Mouse (Mus musculus) liver, adult 2 months (tissue): ENCODE data around the gene Trex1. TPM values are rescaled to one million over a fixed set of nuclear protein-coding genes. Genes with fewer than 3 reads are reported as not detected.

Source experiments
- DNase-seq: peaks from one replicate; pipeline ENCODE4 v3.0.0-alpha.2; 2011; ENCODE audit warnings: low read depth, low spot score; ENCODE audit errors: extremely low read depth
- H3K27ac ChIP-seq: fragments of 200-500 bp; replicated peaks from 2 replicates; pipeline ENCODE4 v1.5.1; 2012; ENCODE audit warnings: low read depth, mild to moderate bottlenecking, control low read depth, inconsistent platforms, low read length; ENCODE audit not compliant: insufficient read depth
- H3K27me3 ChIP-seq: fragments of 200-500 bp; 2 replicates; pipeline ENCODE4 v1.6.1; 2012; ENCODE audit warnings: mild to moderate bottlenecking, moderate library complexity, low read length, inconsistent platforms; ENCODE audit not compliant: control insufficient read depth, insufficient read depth
- H3K36me3 ChIP-seq: fragments of 200-500 bp; 2 replicates; pipeline ENCODE4 v1.6.1; 2012; ENCODE audit warnings: low read length, inconsistent platforms; ENCODE audit not compliant: control insufficient read depth, insufficient read depth
- H3K4me1 ChIP-seq: fragments of 200-500 bp; 2 replicates; pipeline ENCODE4 v1.6.1; 2011; ENCODE audit warnings: low read length; ENCODE audit not compliant: control insufficient read depth, insufficient read depth
- H3K4me3 ChIP-seq: fragments of 200-500 bp; 2 replicates; pipeline ENCODE4 v1.5.1; 2011; ENCODE audit warnings: low read depth, mild to moderate bottlenecking, control low read depth, low read length, moderate library complexity; ENCODE audit not compliant: insufficient read depth
- H3K79me2 ChIP-seq: fragments of 200-500 bp; 2 replicates; pipeline ENCODE4 v1.6.1; 2012; ENCODE audit warnings: inconsistent platforms, mild to moderate bottlenecking, low read length, moderate library complexity; ENCODE audit not compliant: control insufficient read depth, insufficient read depth
- H3K9ac ChIP-seq: fragments of 200-500 bp; 2 replicates; pipeline ENCODE4 v1.6.1; 2012; ENCODE audit warnings: low read depth, mild to moderate bottlenecking, control low read depth, inconsistent platforms, low read length
- CTCF ChIP-seq: fragments of 200-500 bp; IDR thresholded peaks from 2 replicates; pipeline ENCODE4 v1.5.1; 2011; ENCODE audit warnings: low read depth, low read length, control low read depth
- POLR2A ChIP-seq: fragments of 200-500 bp; IDR thresholded peaks from 2 replicates; pipeline ENCODE4 v1.6.1; 2011; ENCODE audit warnings: low read length, control low read depth; ENCODE audit not compliant: insufficient read depth; ENCODE audit errors: extremely low read depth
- WGBS: fragments of 180-500 bp; shearing (Covaris S2); methylation state at CpG from one replicate; pipeline ENCODE4 v1.1.7; 2018; 5-methylcytosine and 5-hydroxymethylcytosine counted together
- polyA plus RNA-seq: library from polyadenylated mRNA; depleted of rRNA; stranded (reverse); fragments of >200 nt; gene quantifications from 2 replicates; pipeline ENCODE4 v1.2.3, GENCODE M21; 2012
- total RNA-seq: library from RNA; depleted of rRNA; stranded (reverse); fragments of >200 nt; gene quantifications from 2 replicates; pipeline ENCODE4 v1.2.3, GENCODE M21; 2014

The Trex1 gene
- total and polyA plus RNA-seq, 2 experiments = 8.4 to 41.1 TPM

DNA sequence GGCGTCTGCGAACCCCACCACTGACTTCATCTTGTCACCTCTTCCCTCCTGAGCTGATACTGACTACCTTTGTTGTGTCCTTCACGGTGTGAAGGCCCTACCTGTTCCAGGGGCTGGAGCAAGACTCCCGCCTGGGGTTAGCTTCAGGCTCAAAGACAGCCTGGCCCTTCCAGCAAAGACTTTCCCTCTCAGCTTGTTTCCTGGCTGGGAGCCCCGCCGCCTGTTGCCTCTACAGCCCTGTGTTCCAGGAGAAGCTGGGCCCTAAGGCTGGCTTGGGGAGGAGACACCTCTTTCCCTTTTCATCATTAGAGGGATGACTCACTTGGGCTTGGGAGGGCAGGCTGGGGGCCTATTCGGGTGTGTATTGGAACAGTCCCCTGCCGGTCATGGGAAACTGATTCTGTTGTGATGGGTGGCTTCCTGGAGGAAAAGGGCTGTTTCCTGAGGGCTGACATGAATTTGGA, 20.6 kb downstream of the Trex1 start:
- H3K27ac ChIP-seq = peak overlapping the region; percentile 80
- no peaks in the 10 kb centered on the region; the same call in 1 of the 2 replicates for H3K4me1 ChIP-seq
- peak overlapping the region; percentile 93 for H3K9ac ChIP-seq
- peak overlapping the region; percentile 95 for H3K4me3 ChIP-seq
- TF ChIP-seq POLR2A = 0 out of 2 replicates have a peak, but pooled peaks have one; percentile 12
- TF ChIP-seq CTCF = no peak
- H3K79me2 ChIP-seq = no peaks in the 10 kb centered on the region
- H3K36me3 ChIP-seq = no peaks in the 10 kb centered on the region
- no peak for DNase-seq
- H3K27me3 ChIP-seq = peaks cover 6% of the 10 kb centered on the region; the same call in 1 of the 2 replicates
- 48% methylated on average over 8 of the region's 8 CpGs for WGBS

GRCm38 (mm10) chr9:109038086-109038895, 21.2 kb downstream of the Trex1 start, which contains the start of gene Shisa5:
Gene Shisa5 (plus strand): TSS chr9:109038565.
- peak within 1 kb of the TSS; percentile 95 for H3K4me3 ChIP-seq
- H3K36me3 ChIP-seq = no peaks in the 10 kb centered on the region
- no peak for DNase-seq
- peak within 1 kb of the TSS; percentile 93 for H3K9ac ChIP-seq
- no peaks in the 10 kb centered on the region; the same call in 1 of the 2 replicates for H3K4me1 ChIP-seq
- H3K27ac ChIP-seq = peak within 1 kb of the TSS; percentile 80
- no peaks in the 10 kb centered on the region for H3K79me2 ChIP-seq
- TF ChIP-seq POLR2A (0 out of 2 replicates have a peak, but pooled peaks have one; percentile 42), CTCF (no peak)
- peaks cover 6% of the 10 kb centered on the region; the same call in 1 of the 2 replicates for H3K27me3 ChIP-seq
- 6% methylated on average over 40 of the region's 40 CpGs for WGBS

GRCm38 (mm10) chr9:109032435-109032834, 27.1 kb downstream of the Trex1 start:
- TF ChIP-seq CTCF = no peak
- TF ChIP-seq POLR2A = no peak
- H3K9ac ChIP-seq = no peak overlapping the region

GRCm38 (mm10) chr9:109031686-109032085, 27.8 kb downstream of the Trex1 start:
- TF ChIP-seq CTCF = no peak
- no peak for TF ChIP-seq POLR2A
- no peaks in the 10 kb centered on the region for H3K27me3 ChIP-seq
- WGBS = 89% methylated on average over 8 of the region's 8 CpGs
- H3K27ac ChIP-seq = no peak overlapping the region
- no peaks in the 10 kb centered on the region for H3K36me3 ChIP-seq
- H3K4me1 ChIP-seq = no peaks in the 10 kb centered on the region
- H3K4me3 ChIP-seq = no peak overlapping the region
- H3K9ac ChIP-seq = no peak overlapping the region
- no peaks in the 10 kb centered on the region for H3K79me2 ChIP-seq
- DNase-seq = no peak

More at GRCm38 (mm10) chr9:109032435-109032834, 27.1 kb downstream of the Trex1 start:
- 88% methylated on average over 6 of the region's 6 CpGs for WGBS
- no peak for DNase-seq
- Histone ChIP-seq H3K27ac (no peak overlapping the region), H3K36me3 (no peaks in the 10 kb centered on the region), H3K27me3 (no peaks in the 10 kb centered on the region), H3K4me1 (no peaks in the 10 kb centered on the region), H3K79me2 (no peaks in the 10 kb centered on the region), H3K4me3 (no peak overlapping the region)

- H3K27me3 ChIP-seq = no peaks in the 10 kb centered on the region
- no peak overlapping the region for H3K27ac ChIP-seq
- no peaks in the 10 kb centered on the region for H3K79me2 ChIP-seq
- no peak for DNase-seq
- WGBS = 96% methylated on average over 7 of the region's 7 CpGs
- H3K4me3 ChIP-seq = no peak overlapping the region
- no peaks in the 10 kb centered on the region for H3K4me1 ChIP-seq
- no peaks in the 10 kb centered on the region for H3K36me3 ChIP-seq
- H3K9ac ChIP-seq = no peak overlapping the region
- TF ChIP-seq CTCF = no peak
- TF ChIP-seq POLR2A = no peak
Observed at GRCm38 (mm10) chr9:109031001-109031400, 28.5 kb downstream of the Trex1 start.

GRCm38 (mm10) chr9:109030312-109030711, 29.2 kb downstream of the Trex1 start:
- Histone ChIP-seq H3K4me3 (no peak overlapping the region), H3K79me2 (no peaks in the 10 kb centered on the region), H3K27me3 (no peaks in the 10 kb centered on the region), H3K27ac (no peak overlapping the region), H3K4me1 (no peaks in the 10 kb centered on the region), H3K36me3 (no peaks in the 10 kb centered on the region), H3K9ac (no peak overlapping the region)
- WGBS = 81% methylated on average over 3 of the region's 3 CpGs
- DNase-seq = no peak
- TF ChIP-seq POLR2A (no peak), CTCF (no peak)
